Mouse (Mus musculus) spleen, adult 2 months (tissue): ENCODE measurements around the gene Traf7.

Source experiments
- CTCF ChIP-seq: fragments of 200-500 bp; IDR thresholded peaks from 2 replicates; pipeline ENCODE4 v1.5.1; 2011; ENCODE audit warnings: mild to moderate bottlenecking, inconsistent platforms; ENCODE audit not compliant: insufficient read depth, insufficient read length, insufficient replicate concordance; ENCODE audit errors: extremely low read depth
- POLR2A ChIP-seq: fragments of 200-500 bp; IDR thresholded peaks from 2 replicates; pipeline ENCODE4 v1.6.1; 2011; ENCODE audit warnings: low read depth, low read length, inconsistent platforms

DNA sequence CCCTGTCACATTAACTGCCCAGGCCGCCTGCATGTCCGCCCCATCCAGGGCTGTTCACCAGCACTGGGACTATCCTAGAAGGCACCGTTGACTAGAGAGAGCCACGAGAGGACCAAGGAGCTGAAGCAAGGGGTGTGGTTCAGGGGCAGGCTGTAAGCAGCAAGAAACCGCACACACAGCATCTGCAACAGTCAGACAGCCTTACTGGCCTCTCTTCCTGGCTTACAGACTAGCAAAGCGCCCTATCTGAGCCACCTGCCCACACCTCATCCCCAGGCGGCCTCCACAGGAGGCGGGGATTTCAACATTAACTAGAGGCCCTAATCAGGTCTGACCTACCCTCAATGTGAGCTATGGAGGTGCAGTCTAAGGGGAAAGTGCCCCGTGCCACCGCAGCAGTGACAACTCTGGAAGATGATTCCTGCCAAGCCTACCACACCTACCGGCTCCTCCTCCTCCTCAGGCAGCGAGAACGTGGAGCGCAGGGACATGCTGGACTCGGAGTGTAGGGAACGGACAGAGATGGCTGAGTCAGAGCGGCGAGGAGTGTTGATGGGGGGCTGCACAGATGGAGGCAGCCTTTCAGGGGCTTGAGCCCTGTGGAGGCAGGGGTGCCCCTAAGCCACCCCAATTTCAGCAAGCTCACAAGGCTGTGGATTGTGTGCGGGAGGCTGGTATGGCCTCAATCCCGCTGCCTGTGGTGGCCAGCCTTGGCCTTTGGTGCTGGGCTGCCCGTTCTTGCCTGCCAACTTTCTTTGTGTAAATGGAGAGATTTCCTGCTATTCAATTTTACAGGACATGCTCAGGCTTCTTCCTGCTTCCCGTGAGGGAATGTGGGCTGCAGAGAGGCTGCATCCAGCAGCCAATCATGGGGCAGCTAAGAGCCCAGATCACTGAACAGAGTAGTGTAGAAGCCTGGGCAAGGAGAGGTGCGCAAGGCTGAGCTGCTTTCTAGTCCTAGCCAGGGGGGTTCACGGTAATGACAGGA lies 13.2 kb downstream of the Traf7 start:
- TF ChIP-seq CTCF (no peak), POLR2A (no peak)
